Mouse (Mus musculus): Measurements from ENCODE around the gene St6galnac3.

Gene St6galnac3

GRCm38 (mm10) chr3:153584836-153585235 is 140.1 kb downstream of the St6galnac3 start:
- no peak for DNase-seq (ENCODE audit: low spot score in 2 of 2)

GRCm38 (mm10) chr3:153582065-153582464 is 142.9 kb downstream of the St6galnac3 start:
- DNase-seq (ENCODE audit: low spot score in 2 of 2) = no peak

DNA sequence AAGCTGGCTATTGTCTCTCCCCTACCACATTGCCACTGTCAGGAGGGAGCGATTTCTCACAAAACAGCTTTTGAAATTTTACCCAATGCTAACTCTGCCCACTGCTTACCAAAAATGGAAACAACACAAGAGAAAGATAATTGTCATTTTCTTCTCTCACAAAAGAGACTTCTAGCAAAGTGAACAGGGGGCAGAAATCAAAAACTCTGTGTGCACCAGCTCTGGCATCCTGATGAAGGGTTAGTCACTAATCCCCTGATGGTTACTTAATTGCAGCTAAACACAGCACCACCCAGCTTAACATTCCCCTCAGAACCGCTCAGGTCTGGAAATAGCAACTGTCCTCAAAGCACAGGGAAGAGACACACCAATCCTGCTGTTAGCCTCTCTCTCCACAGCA is 144.3 kb downstream of the St6galnac3 start:
- no peak for DNase-seq (ENCODE audit: low spot score in 2 of 2)

DNA sequence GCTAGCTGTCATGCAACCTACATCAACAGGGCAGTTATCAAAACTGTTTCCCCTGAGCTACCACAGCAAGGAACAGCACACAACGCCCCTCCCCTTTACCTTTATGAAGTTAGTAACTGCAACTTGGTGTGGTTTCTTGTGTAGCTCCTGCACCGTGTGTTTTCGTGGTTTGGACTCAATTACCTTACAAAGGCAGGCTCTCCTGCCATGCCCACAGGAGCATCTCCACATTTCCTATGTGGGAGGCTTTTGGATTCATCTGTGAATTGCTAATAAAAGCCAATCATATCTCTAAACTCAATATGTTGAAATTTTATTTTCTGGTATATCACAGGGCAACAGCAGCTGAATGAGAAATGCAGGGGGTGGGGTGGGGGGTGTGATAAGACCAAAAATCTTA is 144.8 kb downstream of the St6galnac3 start:
- no peak for DNase-seq (ENCODE audit: low spot score in 2 of 2)

DNA sequence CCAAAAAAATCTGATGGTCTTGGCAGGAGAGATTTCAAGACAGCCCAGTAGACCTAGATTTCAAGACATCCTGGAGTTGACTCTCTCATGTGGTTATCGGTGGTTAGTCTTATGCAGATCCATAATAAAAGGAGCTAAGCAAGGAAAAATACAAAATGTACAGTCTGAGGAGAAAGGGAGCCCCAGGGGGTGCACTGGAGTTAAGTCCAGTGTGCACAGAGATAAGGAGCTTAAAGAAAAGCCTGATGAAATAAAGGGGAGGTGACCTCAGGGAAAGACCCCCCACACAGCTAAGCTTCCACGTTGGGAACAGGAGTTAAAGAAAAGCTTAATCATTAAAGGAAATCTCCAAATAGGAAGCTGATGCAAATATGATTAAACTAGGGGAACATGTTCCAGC is 147.7 kb downstream of the St6galnac3 start:
- DNase-seq (ENCODE audit: low spot score in 2 of 2) = no peak

DNA sequence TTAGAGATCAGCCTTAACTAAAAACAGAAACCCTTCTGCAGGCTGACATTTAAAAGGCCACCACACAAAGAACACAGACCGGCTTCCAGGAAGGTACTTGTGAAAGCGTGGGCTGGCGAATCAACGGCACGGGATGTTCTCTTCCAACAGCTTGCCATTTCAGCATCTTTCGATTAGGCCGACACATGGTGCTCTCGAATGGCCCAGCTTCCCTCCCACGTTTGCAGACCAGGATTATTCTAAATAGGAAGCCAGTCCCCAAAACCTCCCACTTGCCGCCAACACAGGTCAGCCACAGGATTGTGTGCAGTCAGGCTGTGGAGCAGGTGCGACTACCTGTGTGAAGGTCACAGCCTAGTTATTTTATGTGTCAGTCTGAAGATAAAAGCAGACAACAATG is 153.8 kb downstream of the St6galnac3 start:
- no peak for DNase-seq (ENCODE audit: low spot score in 2 of 2)

GRCm38 (mm10) chr3:153568815-153569214 is 156.2 kb downstream of the St6galnac3 start:
- no peak for DNase-seq (ENCODE audit: low spot score in 2 of 2)

DNA sequence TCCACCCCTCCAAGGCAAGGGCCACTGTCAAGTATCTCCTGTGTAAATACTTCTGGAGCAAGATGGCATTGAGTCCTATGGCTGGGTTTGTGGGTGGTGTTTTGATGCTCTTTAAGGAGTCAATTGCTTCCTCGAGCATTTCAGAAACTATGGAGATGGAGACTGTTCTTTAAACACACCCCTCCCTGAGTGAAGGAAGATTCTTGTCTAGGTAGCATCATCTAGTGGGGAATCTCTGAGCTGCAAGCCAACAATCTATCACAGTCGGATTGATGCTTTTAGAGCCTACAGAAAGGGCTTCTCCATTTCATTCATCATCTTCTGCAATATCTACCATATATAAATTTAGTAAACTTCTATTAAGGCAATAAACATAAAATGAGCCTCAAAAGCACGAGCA is 157.1 kb downstream of the St6galnac3 start:
- DNase-seq (ENCODE audit: low spot score in 2 of 2) = no peak

DNA sequence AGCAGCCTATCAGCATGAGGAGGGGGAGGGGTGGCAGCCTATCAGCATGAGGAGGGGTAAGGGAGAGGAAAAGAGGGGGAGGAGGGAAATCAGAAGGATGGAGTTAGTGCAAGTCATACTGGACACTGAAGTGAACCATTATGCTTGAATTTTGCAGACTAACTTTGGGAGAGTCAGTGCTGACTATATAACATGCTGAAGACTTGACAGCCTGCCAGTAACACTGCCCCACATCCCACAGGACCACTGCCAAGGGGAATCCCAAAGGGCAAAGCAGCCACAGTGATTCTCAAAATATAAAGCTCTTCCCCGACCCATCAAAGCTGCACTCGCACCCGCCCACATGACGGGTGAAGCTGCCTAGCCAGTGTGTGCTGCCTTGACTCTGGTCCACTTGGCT is 157.5 kb downstream of the St6galnac3 start:
- no peak for DNase-seq (ENCODE audit: low spot score in 2 of 2)

GRCm38 (mm10) chr3:153566100-153566499 is 158.9 kb downstream of the St6galnac3 start:
- DNase-seq (ENCODE audit: low spot score in 2 of 2) = no peak

GRCm38 (mm10) chr3:153560897-153561296 is 164.1 kb downstream of the St6galnac3 start:
- DNase-seq (ENCODE audit: low spot score in 2 of 2) = no peak

DNA sequence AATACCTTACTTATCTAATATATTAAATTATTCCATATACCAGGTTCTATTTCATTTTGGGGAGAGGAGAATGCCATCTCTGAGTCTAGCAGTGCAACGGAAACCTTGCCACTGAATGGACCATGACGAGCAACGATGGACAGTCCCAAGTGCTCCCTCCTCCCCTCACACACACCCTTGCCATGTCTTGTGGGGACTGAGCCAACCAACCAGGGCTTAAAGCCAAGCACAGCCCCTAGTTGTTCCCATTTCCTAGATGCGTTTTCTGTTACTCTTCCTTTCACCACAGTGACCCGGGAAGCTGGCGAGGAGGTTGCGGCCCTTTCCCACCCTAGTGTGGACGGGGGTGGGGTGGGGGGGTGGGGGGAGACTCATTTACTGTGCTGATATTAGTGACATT is 165.4 kb downstream of the St6galnac3 start:
- DNase-seq (ENCODE audit: low spot score in 2 of 2) = no peak

- no peak for DNase-seq (ENCODE audit: low spot score in 2 of 2)
Measured at GRCm38 (mm10) chr3:153556621-153557020, 168.4 kb downstream of the St6galnac3 start.

- no peak for DNase-seq (ENCODE audit: low spot score in 2 of 2)
Measured at GRCm38 (mm10) chr3:153553712-153554111, 171.3 kb downstream of the St6galnac3 start.

DNA sequence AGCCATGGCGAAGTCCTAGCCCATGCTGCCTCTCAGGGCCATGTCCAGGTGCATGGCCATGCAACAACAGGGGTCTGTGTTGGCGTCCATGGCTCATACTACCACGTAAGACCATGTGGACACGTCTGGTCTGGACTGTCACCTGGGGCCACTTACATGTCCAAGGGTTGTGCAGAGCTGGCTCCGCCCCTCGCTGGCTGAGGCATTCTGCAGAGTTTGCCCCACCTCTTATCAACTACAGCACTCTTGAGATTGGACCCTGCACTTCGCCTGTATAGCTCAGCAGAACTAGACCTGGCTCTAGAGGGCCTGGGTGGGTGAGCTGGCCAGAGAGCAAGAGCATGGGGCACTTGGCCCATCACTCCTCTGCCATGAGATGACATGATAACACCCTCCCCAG is 171.7 kb downstream of the St6galnac3 start:
- DNase-seq (ENCODE audit: low spot score in 2 of 2) = no peak

- no peak for DNase-seq (ENCODE audit: low spot score in 2 of 2)
Measured at GRCm38 (mm10) chr3:153546936-153547683, 177.9 kb downstream of the St6galnac3 start.

- DNase-seq (ENCODE audit: low spot score in 2 of 2) = no peak
Measured at GRCm38 (mm10) chr3:153539851-153540250, 185.1 kb downstream of the St6galnac3 start.

- DNase-seq (ENCODE audit: low spot score in 2 of 2) = no peak
Measured at GRCm38 (mm10) chr3:153538396-153538795, 186.6 kb downstream of the St6galnac3 start.

DNA sequence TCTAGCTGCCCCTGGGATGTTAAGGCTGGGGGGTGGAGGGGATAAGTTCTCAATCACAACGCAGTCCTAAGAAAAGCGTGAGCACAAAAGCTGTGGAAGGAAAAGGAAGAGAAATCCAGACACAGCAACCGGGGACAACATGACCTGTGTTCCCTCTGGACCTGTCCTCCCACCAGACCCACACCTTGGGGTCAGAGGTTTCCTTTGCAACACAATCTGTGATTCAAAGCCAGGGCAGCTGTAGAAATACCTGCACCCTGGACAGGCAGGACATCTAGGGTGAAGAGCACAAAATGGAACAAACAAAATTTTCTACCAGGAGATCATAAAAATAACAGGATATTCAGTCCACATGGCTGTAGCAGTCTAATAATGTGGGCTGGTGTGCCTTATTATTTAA is 187.5 kb downstream of the St6galnac3 start:
- DNase-seq (ENCODE audit: low spot score in 2 of 2) = no peak

GRCm38 (mm10) chr3:153536260-153536659 is 188.7 kb downstream of the St6galnac3 start:
- DNase-seq (ENCODE audit: low spot score in 2 of 2) = no peak

DNA sequence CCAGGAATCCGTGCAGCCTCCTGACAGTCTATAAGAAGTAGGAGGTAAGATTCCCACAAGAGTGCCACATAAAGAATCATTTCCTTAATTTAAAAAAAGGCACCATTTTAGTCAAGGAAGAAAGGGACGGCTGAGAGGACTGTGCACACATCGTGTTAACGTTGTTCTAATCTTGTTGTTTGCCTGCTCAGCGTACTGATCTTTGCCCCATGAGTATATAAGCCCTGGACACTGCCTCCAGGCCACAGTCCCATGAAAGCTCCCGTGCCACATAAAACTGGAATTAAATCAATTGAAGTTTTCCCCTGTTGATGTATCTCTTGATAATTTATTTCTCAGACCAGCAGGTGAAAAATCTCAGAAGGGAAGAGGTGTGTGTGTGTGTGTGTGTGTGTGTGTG is 195.8 kb downstream of the St6galnac3 start:
- no peak for DNase-seq (ENCODE audit: low spot score in 2 of 2)

GRCm38 (mm10) chr3:153525151-153525768 is 199.7 kb downstream of the St6galnac3 start:
- no peak for DNase-seq (ENCODE audit: low spot score in 2 of 2)

DNA sequence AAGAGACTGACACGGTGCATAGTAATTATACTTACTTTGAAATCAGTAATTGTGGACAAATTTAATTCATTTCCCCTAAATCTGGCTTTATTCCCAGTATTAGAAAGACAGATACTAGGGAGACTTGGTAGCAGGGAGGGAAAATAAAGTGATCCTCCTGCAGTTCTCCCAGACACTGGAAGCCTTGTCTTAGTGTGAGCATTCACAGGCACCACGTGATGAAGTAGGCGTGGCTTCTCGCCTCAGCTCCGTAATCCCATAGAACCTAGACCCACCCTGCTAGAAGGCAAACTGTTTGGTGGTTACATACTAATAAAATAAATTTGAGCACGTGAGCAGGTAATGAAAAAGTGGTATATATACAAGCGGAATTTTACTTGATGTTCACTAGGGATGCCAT is 208.1 kb downstream of the St6galnac3 start:
- no peak for DNase-seq (ENCODE audit: low spot score in 2 of 2)
